Mouse (Mus musculus): ENCODE results near the gene Grid2ip. TPM values are rescaled to one million over a fixed set of nuclear protein-coding genes. Genes with fewer than 3 reads are reported as not detected.
A peak's percentile ranks its signal among the peaks of the same experiment; 100 is the strongest.

Grid2ip gene
- polyA plus RNA-seq, 1 experiment from 2014 or later: 0.12 TPM

- Histone ChIP-seq H3K4me1 (ENCODE audit: control insufficient read depth, insufficient read depth, low read length) (peaks cover 7% of the 10 kb centered on the region), H3K9me3 (ENCODE audit: control insufficient read depth, low read length) (no peaks in the 10 kb centered on the region), H3K27ac (ENCODE audit: low read depth, low read length) (no peak overlapping the region), H3K4me2 (no peak overlapping the region), H3K9ac (ENCODE audit: low read length) (no peak overlapping the region), H3K4me3 (ENCODE audit: low read depth, low read length) (no peak overlapping the region), H3K36me3 (ENCODE audit: control insufficient read depth, insufficient read depth, low read length) (peaks cover 13% of the 10 kb centered on the region), H3K27me3 (ENCODE audit: control insufficient read depth, insufficient read depth, low read length) (no peaks in the 10 kb centered on the region)
- WGBS: 84% methylated on average over 8 of the region's 8 CpGs
- no peak for DNase-seq (ENCODE audit: low spot score, missing footprints)
- no peak for ATAC-seq (ENCODE audit: low FRiP score)
Observed at GRCm38 (mm10) chr5:143317288-143317610, 39.9 kb upstream of the Grid2ip start.

GRCm38 (mm10) chr5:143328690-143329495, 28.2 kb upstream of the Grid2ip start, which contains the start of gene Zdhhc4:
TSS of gene Zdhhc4 (minus strand) at chr5:143329256.
- peak; percentile 100 for DNase-seq (ENCODE audit: low spot score, missing footprints)
- Histone ChIP-seq H3K4me2 (peak within 1 kb of the TSS; percentile 94), H3K27ac (ENCODE audit: low read depth, low read length) (peak within 1 kb of the TSS; percentile 40; the same call in 1 of the 2 replicates)

GRCm38 (mm10) chr5:143333872-143334271, 23.3 kb upstream of the Grid2ip start:
- H3K27ac ChIP-seq (ENCODE audit: low read depth, low read length): no peak overlapping the region

More at GRCm38 (mm10) chr5:143328690-143329495, 28.2 kb upstream of the Grid2ip start, which contains the start of gene Zdhhc4:
- peaks cover 14% of the 10 kb centered on the region for H3K4me1 ChIP-seq (ENCODE audit: control insufficient read depth, insufficient read depth, low read length)
- H3K9me3 ChIP-seq (ENCODE audit: control insufficient read depth, low read length): no peaks in the 10 kb centered on the region
- peak within 1 kb of the TSS; percentile 91 for H3K9ac ChIP-seq (ENCODE audit: low read length)
- ATAC-seq (ENCODE audit: low FRiP score): peak; percentile 85
- peak within 1 kb of the TSS; percentile 95 for H3K4me3 ChIP-seq (ENCODE audit: low read depth, low read length)
- under 1% methylated on average over 57 of the region's 57 CpGs for WGBS
- H3K36me3 ChIP-seq (ENCODE audit: control insufficient read depth, insufficient read depth, low read length): peaks cover 13% of the 10 kb centered on the region
- no peaks in the 10 kb centered on the region for H3K27me3 ChIP-seq (ENCODE audit: control insufficient read depth, insufficient read depth, low read length)

GRCm38 (mm10) chr5:143334418-143335088, 22.6 kb upstream of the Grid2ip start:
- no peak overlapping the region for H3K4me2 ChIP-seq
- H3K27me3 ChIP-seq (ENCODE audit: control insufficient read depth, insufficient read depth, low read length): no peaks in the 10 kb centered on the region
- H3K36me3 ChIP-seq (ENCODE audit: control insufficient read depth, insufficient read depth, low read length): no peaks in the 10 kb centered on the region
- H3K4me3 ChIP-seq (ENCODE audit: low read depth, low read length): no peak overlapping the region
- peaks cover 4% of the 10 kb centered on the region for H3K4me1 ChIP-seq (ENCODE audit: control insufficient read depth, insufficient read depth, low read length)
- DNase-seq (ENCODE audit: low spot score, missing footprints): no peak
- H3K9ac ChIP-seq (ENCODE audit: low read length): no peak overlapping the region
- H3K27ac ChIP-seq (ENCODE audit: low read depth, low read length): no peak overlapping the region
- ATAC-seq (ENCODE audit: low FRiP score): no peak
- WGBS: 74% methylated on average over 14 of the region's 14 CpGs
- H3K9me3 ChIP-seq (ENCODE audit: control insufficient read depth, low read length): no peaks in the 10 kb centered on the region

More at GRCm38 (mm10) chr5:143333872-143334271, 23.3 kb upstream of the Grid2ip start:
- Histone ChIP-seq H3K36me3 (ENCODE audit: control insufficient read depth, insufficient read depth, low read length) (no peaks in the 10 kb centered on the region), H3K4me1 (ENCODE audit: control insufficient read depth, insufficient read depth, low read length) (peaks cover 4% of the 10 kb centered on the region), H3K9ac (ENCODE audit: low read length) (no peak overlapping the region), H3K9me3 (ENCODE audit: control insufficient read depth, low read length) (no peaks in the 10 kb centered on the region), H3K4me2 (no peak overlapping the region), H3K4me3 (ENCODE audit: low read depth, low read length) (no peak overlapping the region), H3K27me3 (ENCODE audit: control insufficient read depth, insufficient read depth, low read length) (no peaks in the 10 kb centered on the region)
- WGBS: 22% methylated on average over 5 of the region's 5 CpGs
- DNase-seq (ENCODE audit: low spot score, missing footprints) (peak; percentile 97), ATAC-seq (ENCODE audit: low FRiP score) (no peak)

GRCm38 (mm10) chr5:143335089-143335460, 22.1 kb upstream of the Grid2ip start:
- H3K9ac ChIP-seq (ENCODE audit: low read length): no peak overlapping the region
- H3K27ac ChIP-seq (ENCODE audit: low read depth, low read length): no peak overlapping the region
- ATAC-seq (ENCODE audit: low FRiP score): no peak
- H3K9me3 ChIP-seq (ENCODE audit: control insufficient read depth, low read length): no peaks in the 10 kb centered on the region
- H3K36me3 ChIP-seq (ENCODE audit: control insufficient read depth, insufficient read depth, low read length): no peaks in the 10 kb centered on the region
- no peak for DNase-seq (ENCODE audit: low spot score, missing footprints)
- no peak overlapping the region for H3K4me2 ChIP-seq
- WGBS: 86% methylated on average over 7 of the region's 7 CpGs
- no peaks in the 10 kb centered on the region; the same call in 1 of the 2 replicates for H3K4me1 ChIP-seq (ENCODE audit: control insufficient read depth, insufficient read depth, low read length)
- no peak overlapping the region for H3K4me3 ChIP-seq (ENCODE audit: low read depth, low read length)
- no peaks in the 10 kb centered on the region for H3K27me3 ChIP-seq (ENCODE audit: control insufficient read depth, insufficient read depth, low read length)

- WGBS: 66% methylated on average over 6 of the region's 6 CpGs
- no peak overlapping the region for H3K4me3 ChIP-seq (ENCODE audit: low read depth, low read length)
- no peak overlapping the region for H3K4me2 ChIP-seq
- no peaks in the 10 kb centered on the region for H3K36me3 ChIP-seq (ENCODE audit: control insufficient read depth, insufficient read depth, low read length)
- H3K9me3 ChIP-seq (ENCODE audit: control insufficient read depth, low read length): no peaks in the 10 kb centered on the region
- no peaks in the 10 kb centered on the region for H3K27me3 ChIP-seq (ENCODE audit: control insufficient read depth, insufficient read depth, low read length)
- ATAC-seq (ENCODE audit: low FRiP score) (no peak), DNase-seq (ENCODE audit: low spot score, missing footprints) (no peak)
- H3K4me1 ChIP-seq (ENCODE audit: control insufficient read depth, insufficient read depth, low read length): no peaks in the 10 kb centered on the region
- H3K27ac ChIP-seq (ENCODE audit: low read depth, low read length): no peak overlapping the region
- no peak overlapping the region for H3K9ac ChIP-seq (ENCODE audit: low read length)
Observed at GRCm38 (mm10) chr5:143336559-143336958, 20.6 kb upstream of the Grid2ip start.

GRCm38 (mm10) chr5:143339603-143340002, 17.5 kb upstream of the Grid2ip start:
- no peaks in the 10 kb centered on the region for H3K9me3 ChIP-seq (ENCODE audit: control insufficient read depth, low read length)
- DNase-seq (ENCODE audit: low spot score, missing footprints) (no peak), ATAC-seq (ENCODE audit: low FRiP score) (no peak)
- H3K4me3 ChIP-seq (ENCODE audit: low read depth, low read length): no peak overlapping the region
- no peak overlapping the region for H3K27ac ChIP-seq (ENCODE audit: low read depth, low read length)
- H3K27me3 ChIP-seq (ENCODE audit: control insufficient read depth, insufficient read depth, low read length): no peaks in the 10 kb centered on the region
- WGBS: 58% methylated on average over 6 of the region's 6 CpGs
- H3K36me3 ChIP-seq (ENCODE audit: control insufficient read depth, insufficient read depth, low read length): no peaks in the 10 kb centered on the region
- no peaks in the 10 kb centered on the region for H3K4me1 ChIP-seq (ENCODE audit: control insufficient read depth, insufficient read depth, low read length)
- H3K4me2 ChIP-seq: no peak overlapping the region
- H3K9ac ChIP-seq (ENCODE audit: low read length): no peak overlapping the region

GRCm38 (mm10) chr5:143346367-143346766, 10.8 kb upstream of the Grid2ip start:
- no peak overlapping the region for H3K4me3 ChIP-seq (ENCODE audit: low read depth, low read length)
- WGBS: 78% methylated on average over 8 of the region's 8 CpGs
- no peaks in the 10 kb centered on the region; the same call in 1 of the 2 replicates for H3K9me3 ChIP-seq (ENCODE audit: control insufficient read depth, low read length)
- H3K27me3 ChIP-seq (ENCODE audit: control insufficient read depth, insufficient read depth, low read length): no peaks in the 10 kb centered on the region
- no peak overlapping the region for H3K9ac ChIP-seq (ENCODE audit: low read length)
- DNase-seq (ENCODE audit: low spot score, missing footprints): no peak
- no peaks in the 10 kb centered on the region for H3K36me3 ChIP-seq (ENCODE audit: control insufficient read depth, insufficient read depth, low read length)
- no peak overlapping the region for H3K27ac ChIP-seq (ENCODE audit: low read depth, low read length)
- H3K4me1 ChIP-seq (ENCODE audit: control insufficient read depth, insufficient read depth, low read length): no peaks in the 10 kb centered on the region
- no peak overlapping the region for H3K4me2 ChIP-seq
- ATAC-seq (ENCODE audit: low FRiP score): no peak

- Histone ChIP-seq H3K27me3 (ENCODE audit: control insufficient read depth, insufficient read depth, low read length) (peaks cover 6% of the 10 kb centered on the region), H3K36me3 (ENCODE audit: control insufficient read depth, insufficient read depth, low read length) (no peaks in the 10 kb centered on the region), H3K27ac (ENCODE audit: low read depth, low read length) (no peak overlapping the region), H3K4me3 (ENCODE audit: low read depth, low read length) (no peak overlapping the region), H3K9me3 (ENCODE audit: control insufficient read depth, low read length) (no peaks in the 10 kb centered on the region), H3K9ac (ENCODE audit: low read length) (no peak overlapping the region), H3K4me2 (no peak overlapping the region), H3K4me1 (ENCODE audit: control insufficient read depth, insufficient read depth, low read length) (peaks cover 4% of the 10 kb centered on the region; the same call in 1 of the 2 replicates)
- DNase-seq (ENCODE audit: low spot score, missing footprints) (peak; percentile 82), ATAC-seq (ENCODE audit: low FRiP score) (no peak; the same call in 1 of the 2 replicates)
- WGBS: 35% methylated on average over 5 of the region's 5 CpGs
Observed at GRCm38 (mm10) chr5:143356017-143356416, 1.1 kb upstream of the Grid2ip start.

Measured in midbrain, embryonic 11.5 days (tissue).